Mouse (Mus musculus): Measurements from ENCODE around the gene Arid3b.

GRCm38 (mm10) chr9:57856456-57856855, 19.9 kb upstream of the Arid3b start:
- TF ChIP-seq CTCF (IDR thresholded peaks at IDR 0.05) = no peak
- TF ChIP-seq EP300 (IDR thresholded peaks at IDR 0.05) = no peak

All from lung, postnatal 0 days (tissue).